Mouse (Mus musculus) embryonic fibroblast, embryonic 13.5 days (primary cell): ENCODE results near the gene Bhlhe40.

Experiments used
- CTCF ChIP-seq: IDR thresholded peaks from 2 replicates; pipeline ENCODE4 v1.5.1; 2011; ENCODE audit warnings: mild to moderate bottlenecking, control low read depth, low read length, moderate library complexity, borderline replicate concordance; ENCODE audit not compliant: insufficient read depth
- POLR2A ChIP-seq: IDR thresholded peaks from 2 replicates; pipeline ENCODE4 v1.6.1; 2011; ENCODE audit warnings: low read depth, mild to moderate bottlenecking, control low read depth, low read length, moderate library complexity

DNA sequence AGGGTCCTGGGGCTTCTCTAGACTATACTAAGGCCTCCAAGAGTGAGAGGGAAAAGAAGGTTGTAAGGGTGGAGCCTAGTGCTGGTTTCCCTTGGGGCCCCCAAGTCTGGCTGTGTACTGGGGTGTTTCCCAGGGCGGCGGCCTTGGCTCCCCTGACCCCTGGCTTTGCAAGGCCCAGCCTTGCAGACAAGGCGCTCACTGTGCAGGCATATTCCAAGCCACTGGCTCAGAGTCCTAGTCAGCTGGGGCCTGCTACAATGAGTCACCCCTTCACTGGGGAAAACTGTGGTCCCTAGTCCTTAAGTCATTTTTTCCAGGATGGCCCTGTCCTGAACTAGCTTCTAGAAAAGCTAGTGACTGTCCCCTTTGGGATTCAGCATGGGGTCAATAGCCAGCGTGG lies 17.3 kb downstream of the Bhlhe40 start:
- TF ChIP-seq CTCF (no peak), POLR2A (no peak)
